Mouse (Mus musculus) olfactory bulb, adult 2 months (tissue): ENCODE measurements at regions not wholly inside any gene's neighbourhood (a gene's known extent, or its start where the extent isn't known, plus 50 kb on each side); places are given as distances from the start of the nearest gene placed in this dataset.

ENCODE experiments used
- CTCF ChIP-seq: fragments of 200-500 bp; IDR thresholded peaks from 2 replicates; pipeline ENCODE4 v1.5.1; 2012; ENCODE audit warnings: low read depth, mild to moderate bottlenecking, low read length, moderate library complexity; ENCODE audit not compliant: insufficient read depth
- POLR2A ChIP-seq: fragments of 200-500 bp; IDR thresholded peaks from 2 replicates; pipeline ENCODE4 v1.6.1; 2012; ENCODE audit warnings: mild to moderate bottlenecking, low read depth, low read length, moderate library complexity; ENCODE audit not compliant: insufficient read depth

- no peak for TF ChIP-seq CTCF
- no peak for TF ChIP-seq POLR2A
Observed at GRCm38 (mm10) chr1:137195065-137195620, 234.9 kb upstream of the Nr5a2 start.
